Mouse (Mus musculus) liver, embryonic 12.5 days (tissue): Measurements from ENCODE around the gene Cox6a2. TPM values are rescaled to one million over a fixed set of nuclear protein-coding genes. Genes with fewer than 3 reads are reported as not detected.
A peak's percentile ranks its signal among the peaks of the same experiment; 100 is the strongest.

ENCODE experiments used
- ATAC-seq: fragments of 200-750 bp; cut with Nextera tagmentation; 2 replicates; pipeline ENCODE4 v1.8.0; 2017; ENCODE audit warnings: moderate number of reproducible peaks, mild to moderate bottlenecking, moderate library complexity
- H3K27ac ChIP-seq: fragments of 300-500 bp; sonication (generic); 2 replicates; pipeline ENCODE4 v1.5.1; 2016; ENCODE audit warnings: mild to moderate bottlenecking
- H3K27me3 ChIP-seq: fragments of 300-500 bp; sonication (generic); replicated peaks from 2 replicates; pipeline ENCODE4 v1.6.1; 2016; ENCODE audit warnings: mild to moderate bottlenecking, moderate library complexity
- H3K36me3 ChIP-seq: fragments of 300-500 bp; sonication (generic); 2 replicates; pipeline ENCODE4 v1.6.1; 2016; ENCODE audit warnings: mild to moderate bottlenecking, moderate library complexity
- H3K4me1 ChIP-seq: fragments of 300-500 bp; sonication (generic); 2 replicates; pipeline ENCODE4 v1.6.1; 2016
- H3K4me2 ChIP-seq: fragments of 300-500 bp; sonication (generic); 2 replicates; pipeline ENCODE4 v1.6.1; 2016; ENCODE audit warnings: mild to moderate bottlenecking, moderate library complexity
- H3K4me3 ChIP-seq: fragments of 300-500 bp; sonication (generic); 2 replicates; pipeline ENCODE4 v1.5.1; 2016; ENCODE audit warnings: mild to moderate bottlenecking, moderate library complexity
- H3K9ac ChIP-seq: fragments of 300-500 bp; sonication (generic); 2 replicates; pipeline ENCODE4 v1.6.1; 2016; ENCODE audit warnings: mild to moderate bottlenecking, moderate library complexity
- H3K9me3 ChIP-seq: fragments of 300-500 bp; sonication (generic); replicated peaks from 2 replicates; pipeline ENCODE4 v1.6.1; 2016; ENCODE audit warnings: mild to moderate bottlenecking, moderate library complexity
- WGBS: fragments of 180-500 bp; shearing (Covaris S2); methylation state at CpG from one replicate; pipeline ENCODE4 v1.1.7; 2016; ENCODE audit not compliant: insufficient replicate concordance; 5-methylcytosine and 5-hydroxymethylcytosine counted together
- polyA plus RNA-seq: library from polyadenylated mRNA; unstranded; fragments of >200 nt; fragmentation: Nextera tagmentation; extraction: Ambion mirVana; gene quantifications from 2 replicates; pipeline ENCODE4 v1.2.1, GENCODE M21; 2016

Gene Cox6a2
- polyA plus RNA-seq, 1 experiment from 2014 or later, result 1.2 TPM

- peaks cover 54% of the 10 kb centered on the region for H3K36me3 ChIP-seq
- no peak overlapping the region for H3K4me3 ChIP-seq
- no peak overlapping the region for H3K9ac ChIP-seq
- 80% methylated on average over 10 of the region's 10 CpGs for WGBS
- no peaks in the 10 kb centered on the region for H3K9me3 ChIP-seq
- no peak overlapping the region for H3K4me2 ChIP-seq
- ATAC-seq, result no peak
- H3K4me1 ChIP-seq, result peaks cover 39% of the 10 kb centered on the region
- H3K27ac ChIP-seq, result no peak overlapping the region
- H3K27me3 ChIP-seq, result peaks cover 15% of the 10 kb centered on the region; the same call in 1 of the 2 replicates
These were observed 37.7 kb upstream of the Cox6a2 start for GRCm38 (mm10) chr7:128243921-128244320.

GRCm38 (mm10) chr7:128242331-128242730 lies 36.1 kb upstream of the Cox6a2 start:
- H3K4me1 ChIP-seq, result peaks cover 40% of the 10 kb centered on the region
- H3K9me3 ChIP-seq, result no peaks in the 10 kb centered on the region
- no peak overlapping the region for H3K4me2 ChIP-seq
- ATAC-seq, result no peak
- H3K4me3 ChIP-seq, result no peak overlapping the region
- 89% methylated on average over 16 of the region's 16 CpGs for WGBS
- H3K36me3 ChIP-seq, result peaks cover 54% of the 10 kb centered on the region
- H3K9ac ChIP-seq, result no peak overlapping the region
- peaks cover 8% of the 10 kb centered on the region; the same call in 1 of the 2 replicates for H3K27me3 ChIP-seq
- no peak overlapping the region for H3K27ac ChIP-seq

GRCm38 (mm10) chr7:128240131-128240784 lies 34.1 kb upstream of the Cox6a2 start:
- peaks cover 33% of the 10 kb centered on the region for H3K4me1 ChIP-seq
- H3K4me3 ChIP-seq, result no peak overlapping the region
- H3K36me3 ChIP-seq, result peaks cover 61% of the 10 kb centered on the region
- 91% methylated on average over 27 of the region's 27 CpGs for WGBS
- no peak for ATAC-seq
- 0 out of 2 replicates have a peak overlapping the region, but pooled peaks have one; percentile 1 for H3K27ac ChIP-seq
- H3K9me3 ChIP-seq, result no peaks in the 10 kb centered on the region
- H3K27me3 ChIP-seq, result no peaks in the 10 kb centered on the region
- no peak overlapping the region for H3K4me2 ChIP-seq
- peak overlapping the region; percentile 60; the same call in 1 of the 2 replicates for H3K9ac ChIP-seq

GRCm38 (mm10) chr7:128238991-128239390 lies 32.8 kb upstream of the Cox6a2 start:
- Histone ChIP-seq H3K9me3 (no peaks in the 10 kb centered on the region), H3K4me3 (peak overlapping the region; percentile 81), H3K27ac (peak overlapping the region; percentile 99), H3K4me2 (peak overlapping the region; percentile 87), H3K27me3 (no peaks in the 10 kb centered on the region), H3K9ac (peak overlapping the region; percentile 60), H3K4me1 (peaks cover 33% of the 10 kb centered on the region), H3K36me3 (peaks cover 48% of the 10 kb centered on the region)
- ATAC-seq, result no peak
- whole genome bisulfite sequencing, result 25% methylated on average over 4 of the region's 4 CpGs

- peak within 1 kb of the TSS; percentile 99 for H3K27ac ChIP-seq
- no peaks in the 10 kb centered on the region for H3K9me3 ChIP-seq
- peak within 1 kb of the TSS; percentile 88 for H3K9ac ChIP-seq
- peak; percentile 90 for ATAC-seq
- H3K4me3 ChIP-seq, result peak within 1 kb of the TSS; percentile 81
- WGBS, result under 1% methylated on average over 72 of the region's 72 CpGs
- H3K27me3 ChIP-seq, result no peaks in the 10 kb centered on the region
- peak within 1 kb of the TSS; percentile 87 for H3K4me2 ChIP-seq
- peaks cover 44% of the 10 kb centered on the region for H3K36me3 ChIP-seq
- H3K4me1 ChIP-seq, result peaks cover 33% of the 10 kb centered on the region
These were observed 32.0 kb upstream of the Cox6a2 start, which contains the start of gene 9130023H24Rik for GRCm38 (mm10) chr7:128237927-128238778. Gene 9130023H24Rik (minus strand): TSS chr7:128238031.

- H3K4me3 ChIP-seq, result peak overlapping the region; percentile 81
- H3K4me2 ChIP-seq, result peak overlapping the region; percentile 87
- 0% methylated on average over 25 of the region's 25 CpGs for WGBS
- peak overlapping the region; percentile 88 for H3K9ac ChIP-seq
- no peak for ATAC-seq
- H3K4me1 ChIP-seq, result peaks cover 33% of the 10 kb centered on the region
- no peaks in the 10 kb centered on the region for H3K27me3 ChIP-seq
- H3K36me3 ChIP-seq, result peaks cover 38% of the 10 kb centered on the region
- peak overlapping the region; percentile 99 for H3K27ac ChIP-seq
- H3K9me3 ChIP-seq, result no peaks in the 10 kb centered on the region
These were observed 31.4 kb upstream of the Cox6a2 start for GRCm38 (mm10) chr7:128237593-128237926.

GRCm38 (mm10) chr7:128236856-128237592 lies 30.8 kb upstream of the Cox6a2 start, which contains the start of gene Armc5:
Gene Armc5 (plus strand): TSS chr7:128237342.
- 23% methylated on average over 37 of the region's 37 CpGs for WGBS
- Histone ChIP-seq H3K27me3 (no peaks in the 10 kb centered on the region), H3K36me3 (peaks cover 33% of the 10 kb centered on the region), H3K27ac (peak within 1 kb of the TSS; percentile 99), H3K4me2 (peak within 1 kb of the TSS; percentile 87), H3K9me3 (no peaks in the 10 kb centered on the region), H3K9ac (peak within 1 kb of the TSS; percentile 88), H3K4me1 (peaks cover 33% of the 10 kb centered on the region), H3K4me3 (peak within 1 kb of the TSS; percentile 81)
- ATAC-seq, result peak; percentile 19

- Histone ChIP-seq H3K9me3 (no peaks in the 10 kb centered on the region), H3K4me3 (peak overlapping the region; percentile 81), H3K4me2 (peak overlapping the region; percentile 87), H3K9ac (peak overlapping the region; percentile 88; the same call in 1 of the 2 replicates), H3K27me3 (peaks cover 5% of the 10 kb centered on the region; the same call in 1 of the 2 replicates), H3K27ac (peak overlapping the region; percentile 99), H3K36me3 (peaks cover 27% of the 10 kb centered on the region), H3K4me1 (peaks cover 33% of the 10 kb centered on the region)
- no peak for ATAC-seq
- WGBS, result 88% methylated on average over 13 of the region's 13 CpGs
These were observed 30.2 kb upstream of the Cox6a2 start for GRCm38 (mm10) chr7:128236426-128236825.

- H3K4me3 ChIP-seq, result no peak overlapping the region
- no peak overlapping the region for H3K4me2 ChIP-seq
- H3K27ac ChIP-seq, result no peak overlapping the region
- peaks cover 28% of the 10 kb centered on the region for H3K4me1 ChIP-seq
- H3K27me3 ChIP-seq, result peaks cover 9% of the 10 kb centered on the region; the same call in 1 of the 2 replicates
- H3K9me3 ChIP-seq, result no peaks in the 10 kb centered on the region
- no peak overlapping the region for H3K9ac ChIP-seq
- WGBS, result 82% methylated on average over 1 of the region's 1 CpGs
- ATAC-seq, result no peak
- peaks cover 17% of the 10 kb centered on the region for H3K36me3 ChIP-seq
These were observed 29.3 kb upstream of the Cox6a2 start for GRCm38 (mm10) chr7:128235481-128235880.

GRCm38 (mm10) chr7:128234796-128235195 lies 28.6 kb upstream of the Cox6a2 start:
- H3K4me3 ChIP-seq, result no peak overlapping the region
- no peak overlapping the region for H3K4me2 ChIP-seq
- no peak for ATAC-seq
- no peaks in the 10 kb centered on the region for H3K9me3 ChIP-seq
- H3K27me3 ChIP-seq, result peaks cover 9% of the 10 kb centered on the region; the same call in 1 of the 2 replicates
- H3K27ac ChIP-seq, result no peak overlapping the region
- H3K4me1 ChIP-seq, result peaks cover 21% of the 10 kb centered on the region
- no peak overlapping the region for H3K9ac ChIP-seq
- 58% methylated on average over 2 of the region's 2 CpGs for WGBS
- H3K36me3 ChIP-seq, result peaks cover 10% of the 10 kb centered on the region

- H3K27ac ChIP-seq, result no peak overlapping the region
- peaks cover 9% of the 10 kb centered on the region; the same call in 1 of the 2 replicates for H3K27me3 ChIP-seq
- H3K4me3 ChIP-seq, result no peak overlapping the region
- WGBS, result 27% methylated on average over 8 of the region's 8 CpGs
- no peak overlapping the region for H3K4me2 ChIP-seq
- peaks cover 7% of the 10 kb centered on the region for H3K36me3 ChIP-seq
- H3K4me1 ChIP-seq, result peaks cover 4% of the 10 kb centered on the region
- no peak overlapping the region for H3K9ac ChIP-seq
- no peaks in the 10 kb centered on the region for H3K9me3 ChIP-seq
- no peak for ATAC-seq
These were observed 25.6 kb upstream of the Cox6a2 start for GRCm38 (mm10) chr7:128231741-128232140.
